Mouse (Mus musculus): ENCODE measurements at regions not wholly inside any gene's neighbourhood (a gene's known extent, or its start where the extent isn't known, plus 50 kb on each side); places are given as distances from the start of the nearest gene placed in this dataset.
A peak's percentile ranks its signal among the peaks of the same experiment; 100 is the strongest.

DNA sequence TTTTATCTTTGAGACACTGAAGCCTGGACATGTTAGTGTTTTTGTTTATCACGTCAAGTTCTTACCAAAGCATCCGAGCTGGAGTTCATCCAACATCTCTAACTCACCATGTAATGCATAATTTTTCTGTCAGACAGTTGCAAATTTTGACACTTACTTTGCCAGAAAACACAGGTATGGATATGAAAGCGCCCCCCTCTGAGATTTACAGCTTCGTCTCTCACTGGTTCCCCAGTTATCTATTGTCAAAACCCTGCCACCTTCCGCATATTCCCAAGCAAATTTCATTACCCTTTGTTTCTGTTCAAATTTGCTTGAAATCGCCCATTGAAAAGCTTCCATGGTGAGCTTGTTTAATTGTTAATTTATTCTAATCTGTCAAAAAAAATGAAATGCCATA is 202.7 kb upstream of the Cxadr start:
- Histone ChIP-seq H3K9me3 (ENCODE audit: control insufficient read depth, low read depth, low read length) (no peaks in the 10 kb centered on the region), H3K4me1 (ENCODE audit: control insufficient read depth, insufficient read depth, low read length) (no peaks in the 10 kb centered on the region), H3K36me3 (ENCODE audit: control insufficient read depth, insufficient read depth, low read length) (no peaks in the 10 kb centered on the region), H3K9ac (replicated peaks; ENCODE audit: low read depth, low read length) (no peak overlapping the region), H3K4me2 (replicated peaks; ENCODE audit: low read depth, low read length) (no peak overlapping the region), H3K4me3 (ENCODE audit: low read depth, low read length) (no peak overlapping the region), H3K27me3 (ENCODE audit: control insufficient read depth, insufficient read depth, low read length) (no peaks in the 10 kb centered on the region), H3K27ac (ENCODE audit: low read length) (no peak overlapping the region)
- WGBS = 90% methylated on average over 6 of the region's 6 CpGs
- no peak for ATAC-seq (ENCODE audit: insufficient number of reproducible peaks, insufficient read depth, low FRiP score, low read depth)

DNA sequence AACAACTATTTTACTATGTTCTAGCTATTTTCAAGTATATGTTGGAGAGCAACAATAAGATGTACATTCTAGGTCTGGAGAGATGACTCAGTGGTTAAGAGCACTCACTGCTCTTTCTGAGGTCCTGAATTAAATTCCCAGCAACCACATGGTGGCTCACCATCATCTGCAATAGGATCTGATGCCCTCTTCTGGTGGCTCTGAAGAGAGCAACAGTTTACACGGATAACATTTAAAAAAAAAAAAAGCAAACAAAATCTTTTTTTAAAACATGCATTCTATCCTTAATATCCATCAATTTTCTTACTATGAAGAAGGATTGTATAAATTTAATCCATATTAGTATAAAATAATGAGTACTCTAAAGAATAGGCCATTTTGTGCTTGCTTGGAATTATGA is 204.7 kb upstream of the Cxadr start:
- no peaks in the 10 kb centered on the region for H3K27me3 ChIP-seq (ENCODE audit: control insufficient read depth, insufficient read depth, low read length)
- no peak for ATAC-seq (ENCODE audit: insufficient number of reproducible peaks, insufficient read depth, low FRiP score, low read depth)
- no peak overlapping the region for H3K4me3 ChIP-seq (ENCODE audit: low read depth, low read length)
- no peak overlapping the region for H3K27ac ChIP-seq (ENCODE audit: low read length)
- no peaks in the 10 kb centered on the region for H3K9me3 ChIP-seq (ENCODE audit: control insufficient read depth, low read depth, low read length)
- H3K4me1 ChIP-seq (ENCODE audit: control insufficient read depth, insufficient read depth, low read length) = no peaks in the 10 kb centered on the region
- no peak overlapping the region for H3K4me2 ChIP-seq (replicated peaks; ENCODE audit: low read depth, low read length)
- WGBS = 65% methylated on average over 1 of the region's 1 CpGs
- no peaks in the 10 kb centered on the region for H3K36me3 ChIP-seq (ENCODE audit: control insufficient read depth, insufficient read depth, low read length)
- no peak overlapping the region for H3K9ac ChIP-seq (replicated peaks; ENCODE audit: low read depth, low read length)

DNA sequence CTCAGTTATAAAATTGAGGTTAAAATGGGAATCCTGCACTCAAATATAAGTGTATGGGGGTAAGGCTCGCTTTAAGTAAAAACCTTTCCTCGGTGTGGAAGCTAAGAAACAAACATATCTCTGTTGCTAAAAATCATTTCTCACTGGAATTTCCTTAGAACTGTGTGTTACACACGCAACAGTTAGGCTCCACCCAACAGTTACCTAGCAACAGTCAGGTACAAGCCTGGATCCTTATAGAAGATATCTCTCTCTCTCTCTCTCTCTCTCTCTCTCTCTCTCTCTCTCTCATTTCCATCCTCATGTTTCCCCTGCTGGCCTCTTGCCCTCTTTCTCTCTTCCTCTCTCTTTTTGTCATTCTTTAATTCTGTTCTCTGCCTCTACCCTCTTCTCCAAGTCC is 211.1 kb upstream of the Cxadr start:
- Histone ChIP-seq H3K9me3 (ENCODE audit: control insufficient read depth, low read depth, low read length) (no peaks in the 10 kb centered on the region), H3K4me2 (replicated peaks; ENCODE audit: low read depth, low read length) (no peak overlapping the region), H3K36me3 (ENCODE audit: control insufficient read depth, insufficient read depth, low read length) (no peaks in the 10 kb centered on the region), H3K27me3 (ENCODE audit: control insufficient read depth, insufficient read depth, low read length) (no peaks in the 10 kb centered on the region), H3K27ac (ENCODE audit: low read length) (no peak overlapping the region), H3K9ac (replicated peaks; ENCODE audit: low read depth, low read length) (no peak overlapping the region), H3K4me1 (ENCODE audit: control insufficient read depth, insufficient read depth, low read length) (no peaks in the 10 kb centered on the region), H3K4me3 (ENCODE audit: low read depth, low read length) (no peak overlapping the region)
- 73% methylated on average over 3 of the region's 3 CpGs for WGBS
- ATAC-seq (ENCODE audit: insufficient number of reproducible peaks, insufficient read depth, low FRiP score, low read depth) = no peak

DNA sequence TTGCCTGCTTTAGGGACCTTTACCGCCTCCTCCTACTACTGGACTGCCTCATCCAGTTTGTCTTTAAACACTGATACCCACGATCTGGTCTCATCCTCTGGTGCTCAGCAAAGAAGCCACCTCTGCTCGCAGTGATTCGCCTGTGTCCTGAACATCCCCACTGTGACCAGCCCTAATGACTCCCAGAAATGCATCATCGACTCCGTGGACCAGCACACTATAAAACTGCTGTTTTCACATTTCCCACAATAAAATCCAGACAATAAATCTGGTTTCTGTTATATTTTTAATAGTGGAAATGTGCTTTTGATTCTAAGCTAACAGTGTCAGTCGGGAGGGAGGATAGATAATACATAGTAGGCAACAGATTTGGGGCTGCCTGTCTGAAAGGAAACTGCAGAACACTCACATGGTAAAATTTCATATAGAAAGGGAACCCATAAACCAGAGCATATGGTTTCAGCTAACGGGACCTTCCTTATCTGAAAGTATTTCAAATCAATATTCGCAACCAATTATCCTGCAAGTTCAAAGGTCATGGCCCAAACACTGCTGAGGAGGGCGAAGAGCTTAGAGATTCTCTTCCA is 233.7 kb upstream of the Cxadr start:
- Histone ChIP-seq H3K27ac (ENCODE audit: low read length) (no peak overlapping the region), H3K4me1 (ENCODE audit: control insufficient read depth, insufficient read depth, low read length) (no peaks in the 10 kb centered on the region), H3K9ac (replicated peaks; ENCODE audit: low read depth, low read length) (no peak overlapping the region), H3K36me3 (ENCODE audit: control insufficient read depth, insufficient read depth, low read length) (no peaks in the 10 kb centered on the region), H3K27me3 (ENCODE audit: control insufficient read depth, insufficient read depth, low read length) (no peaks in the 10 kb centered on the region), H3K9me3 (ENCODE audit: control insufficient read depth, low read depth, low read length) (no peaks in the 10 kb centered on the region), H3K4me3 (ENCODE audit: low read depth, low read length) (no peak overlapping the region), H3K4me2 (replicated peaks; ENCODE audit: low read depth, low read length) (no peak overlapping the region)
- WGBS = 85% methylated on average over 10 of the region's 10 CpGs
- no peak for ATAC-seq (ENCODE audit: insufficient number of reproducible peaks, insufficient read depth, low FRiP score, low read depth)

DNA sequence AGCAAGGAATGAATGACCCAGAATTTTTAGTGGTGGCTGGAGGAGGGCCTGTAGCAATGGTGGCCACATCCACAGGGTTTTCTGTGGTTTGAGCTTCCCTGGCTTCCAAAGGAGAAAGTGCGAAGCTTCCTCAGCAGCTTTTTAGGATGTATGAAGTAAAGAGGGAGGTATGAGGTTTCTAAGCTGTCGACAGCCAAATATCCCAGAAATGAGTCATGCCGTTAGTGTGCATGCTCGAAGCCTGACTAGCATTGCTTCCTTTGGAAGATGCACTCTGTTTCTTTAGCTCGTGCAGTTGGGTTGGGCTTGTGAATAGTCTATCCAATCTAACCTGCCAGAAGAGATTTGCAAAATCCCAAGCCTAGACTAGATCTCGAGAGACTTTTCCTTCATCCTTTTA is 240.8 kb upstream of the Cxadr start:
- no peaks in the 10 kb centered on the region for H3K9me3 ChIP-seq (ENCODE audit: control insufficient read depth, low read depth, low read length)
- no peak overlapping the region for H3K27ac ChIP-seq (ENCODE audit: low read length)
- 79% methylated on average over 6 of the region's 6 CpGs for WGBS
- no peak overlapping the region for H3K9ac ChIP-seq (replicated peaks; ENCODE audit: low read depth, low read length)
- no peaks in the 10 kb centered on the region for H3K36me3 ChIP-seq (ENCODE audit: control insufficient read depth, insufficient read depth, low read length)
- H3K4me1 ChIP-seq (ENCODE audit: control insufficient read depth, insufficient read depth, low read length) = no peaks in the 10 kb centered on the region
- no peaks in the 10 kb centered on the region for H3K27me3 ChIP-seq (ENCODE audit: control insufficient read depth, insufficient read depth, low read length)
- no peak overlapping the region for H3K4me3 ChIP-seq (ENCODE audit: low read depth, low read length)
- ATAC-seq (ENCODE audit: insufficient number of reproducible peaks, insufficient read depth, low FRiP score, low read depth) = no peak
- H3K4me2 ChIP-seq (replicated peaks; ENCODE audit: low read depth, low read length) = no peak overlapping the region

DNA sequence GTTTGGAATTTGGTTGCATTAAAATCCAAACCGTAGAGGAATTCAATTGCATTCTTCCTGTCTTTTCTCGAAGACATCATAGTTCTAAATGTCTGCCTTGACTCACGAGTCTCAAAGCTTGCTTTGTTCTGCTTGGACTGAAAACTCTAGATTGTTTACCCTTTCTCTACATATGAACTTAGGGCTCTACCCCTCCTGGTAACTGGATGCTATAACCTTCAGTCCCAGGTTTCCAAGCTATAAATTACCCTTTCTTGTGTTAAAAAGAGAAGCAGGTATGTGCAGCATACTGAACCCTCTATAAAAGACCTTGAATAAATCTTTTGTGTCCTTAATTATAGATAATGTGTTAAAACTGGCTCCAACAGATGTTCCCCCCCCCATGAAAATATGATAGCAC is 243.7 kb upstream of the Cxadr start:
- Histone ChIP-seq H3K27me3 (ENCODE audit: control insufficient read depth, insufficient read depth, low read length) (no peaks in the 10 kb centered on the region), H3K36me3 (ENCODE audit: control insufficient read depth, insufficient read depth, low read length) (no peaks in the 10 kb centered on the region), H3K9ac (replicated peaks; ENCODE audit: low read depth, low read length) (no peak overlapping the region), H3K4me2 (replicated peaks; ENCODE audit: low read depth, low read length) (no peak overlapping the region), H3K9me3 (ENCODE audit: control insufficient read depth, low read depth, low read length) (no peaks in the 10 kb centered on the region), H3K27ac (ENCODE audit: low read length) (no peak overlapping the region), H3K4me1 (ENCODE audit: control insufficient read depth, insufficient read depth, low read length) (no peaks in the 10 kb centered on the region), H3K4me3 (ENCODE audit: low read depth, low read length) (no peak overlapping the region)
- no peak for ATAC-seq (ENCODE audit: insufficient number of reproducible peaks, insufficient read depth, low FRiP score, low read depth)
- 47% methylated on average over 3 of the region's 3 CpGs for WGBS

DNA sequence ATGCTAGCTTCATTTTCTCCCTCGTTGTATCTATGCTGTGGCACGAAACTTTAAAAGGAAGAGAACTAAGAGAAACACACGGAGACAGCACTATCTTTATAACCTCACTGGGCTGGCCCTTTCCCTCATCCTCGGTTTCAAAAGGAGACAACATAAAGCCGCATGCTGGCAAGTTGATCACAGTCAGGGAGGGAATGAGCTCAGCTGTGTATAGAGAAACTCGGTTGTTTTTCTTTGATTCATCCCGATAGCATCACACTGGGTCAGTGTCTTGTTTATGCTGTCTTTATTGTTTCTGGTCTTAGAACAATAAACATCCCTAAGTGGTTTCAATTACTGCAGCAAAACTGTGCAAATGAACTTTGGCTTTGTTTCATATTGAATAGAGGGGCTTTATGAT is 249.2 kb upstream of the Cxadr start:
- H3K27me3 ChIP-seq (ENCODE audit: control insufficient read depth, insufficient read depth, low read length) = no peaks in the 10 kb centered on the region
- no peaks in the 10 kb centered on the region for H3K36me3 ChIP-seq (ENCODE audit: control insufficient read depth, insufficient read depth, low read length)
- ATAC-seq (ENCODE audit: insufficient number of reproducible peaks, insufficient read depth, low FRiP score, low read depth) = no peak; the same call in 1 of the 2 replicates
- peak overlapping the region; percentile 36; the same call in 1 of the 2 replicates for H3K27ac ChIP-seq (ENCODE audit: low read length)
- 27% methylated on average over 7 of the region's 7 CpGs for WGBS
- no peak overlapping the region for H3K9ac ChIP-seq (replicated peaks; ENCODE audit: low read depth, low read length)
- H3K4me2 ChIP-seq (replicated peaks; ENCODE audit: low read depth, low read length) = no peak overlapping the region
- H3K9me3 ChIP-seq (ENCODE audit: control insufficient read depth, low read depth, low read length) = no peaks in the 10 kb centered on the region
- H3K4me1 ChIP-seq (ENCODE audit: control insufficient read depth, insufficient read depth, low read length) = peaks cover 2% of the 10 kb centered on the region; the same call in 1 of the 2 replicates
- H3K4me3 ChIP-seq (ENCODE audit: low read depth, low read length) = no peak overlapping the region

DNA sequence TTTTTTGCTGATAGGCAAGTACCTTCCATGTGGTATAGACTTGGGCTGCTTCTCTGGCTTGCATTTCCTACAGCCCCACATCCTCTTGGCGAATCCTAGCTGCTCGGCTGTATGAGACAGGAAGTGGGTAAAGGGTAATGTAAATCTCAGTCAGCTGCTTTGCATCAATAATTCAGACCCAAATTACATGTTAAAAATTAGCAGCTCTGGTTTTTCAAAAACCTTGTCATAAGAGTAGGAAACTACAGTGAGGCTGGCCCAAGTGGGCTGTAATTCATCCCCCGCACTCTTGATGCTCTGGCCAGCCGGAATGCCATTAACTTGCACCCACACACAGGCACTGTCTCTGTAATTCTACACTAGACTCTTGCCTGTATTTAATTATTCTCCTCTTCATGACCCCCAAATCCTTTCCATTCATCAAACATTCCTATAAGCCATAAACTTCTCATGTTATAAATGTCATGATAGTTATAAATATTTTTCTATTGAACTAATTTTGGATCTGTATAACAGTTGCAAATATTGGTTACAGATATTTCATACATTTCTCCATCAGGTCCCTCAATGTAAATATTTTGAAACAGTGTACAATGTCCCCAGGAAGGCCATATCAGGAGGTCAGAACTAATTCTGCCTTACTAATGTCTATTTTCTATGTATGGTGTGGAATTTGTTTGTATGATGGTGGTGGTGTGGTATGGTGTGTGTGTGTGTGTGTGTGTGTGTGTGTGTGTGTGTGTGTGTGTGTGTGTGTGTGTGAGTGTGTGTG is 261.0 kb upstream of the Cxadr start:
- Histone ChIP-seq H3K27ac (ENCODE audit: low read length) (peak overlapping the region; percentile 33; the same call in 1 of the 2 replicates), H3K27me3 (ENCODE audit: control insufficient read depth, insufficient read depth, low read length) (no peaks in the 10 kb centered on the region), H3K36me3 (ENCODE audit: control insufficient read depth, insufficient read depth, low read length) (no peaks in the 10 kb centered on the region), H3K9me3 (ENCODE audit: control insufficient read depth, low read depth, low read length) (no peaks in the 10 kb centered on the region), H3K4me3 (ENCODE audit: low read depth, low read length) (no peak overlapping the region), H3K9ac (replicated peaks; ENCODE audit: low read depth, low read length) (no peak overlapping the region), H3K4me1 (ENCODE audit: control insufficient read depth, insufficient read depth, low read length) (no peaks in the 10 kb centered on the region), H3K4me2 (replicated peaks; ENCODE audit: low read depth, low read length) (no peak overlapping the region)
- 32% methylated on average over 4 of the region's 4 CpGs for WGBS
- peak; percentile 61; the same call in 1 of the 2 replicates for ATAC-seq (ENCODE audit: insufficient number of reproducible peaks, insufficient read depth, low FRiP score, low read depth)

Measured in stomach, embryonic 14.5 days (tissue).